Mouse (Mus musculus): ENCODE results near the gene Fut11. TPM values are rescaled to one million over a fixed set of nuclear protein-coding genes. Genes with fewer than 3 reads are reported as not detected.

Fut11 gene
- total RNA-seq, 1 experiment from 2014 or later, result 22.5 TPM

GRCm38 (mm10) chr14:20718443-20718842, 23.7 kb downstream of the Fut11 start:
- DNase-seq, result no peak

GRCm38 (mm10) chr14:20719767-20720166, 25.0 kb downstream of the Fut11 start:
- DNase-seq, result no peak

- no peak for DNase-seq
These were observed 26.6 kb downstream of the Fut11 start for GRCm38 (mm10) chr14:20721371-20721770.

GRCm38 (mm10) chr14:20723006-20723405, 28.2 kb downstream of the Fut11 start:
- DNase-seq, result no peak

GRCm38 (mm10) chr14:20724043-20724442, 29.3 kb downstream of the Fut11 start:
- DNase-seq, result peak; percentile 68

- DNase-seq, result no peak
These were observed 31.0 kb downstream of the Fut11 start for GRCm38 (mm10) chr14:20725660-20726339.

- DNase-seq, result no peak
These were observed 35.1 kb downstream of the Fut11 start for GRCm38 (mm10) chr14:20729871-20730270.

GRCm38 (mm10) chr14:20730853-20731602, 36.3 kb downstream of the Fut11 start:
- DNase-seq, result no peak

GRCm38 (mm10) chr14:20733041-20733951, 38.5 kb downstream of the Fut11 start:
- no peak for DNase-seq

- DNase-seq, result peak; percentile 87
These were observed 39.4 kb downstream of the Fut11 start, which contains the start of gene Ndst2 for GRCm38 (mm10) chr14:20733952-20734774. Gene Ndst2, minus strand, starts transcription at chr14:20734562.

- DNase-seq, result no peak
These were observed 40.3 kb downstream of the Fut11 start for GRCm38 (mm10) chr14:20735052-20735451.

GRCm38 (mm10) chr14:20735892-20736390, 41.2 kb downstream of the Fut11 start:
- DNase-seq, result no peak

- peak; percentile 43 for DNase-seq
These were observed 42.5 kb downstream of the Fut11 start for GRCm38 (mm10) chr14:20737306-20737705.

- DNase-seq, result no peak
These were observed 43.7 kb downstream of the Fut11 start for GRCm38 (mm10) chr14:20738511-20738910.

- no peak for DNase-seq
These were observed 46.5 kb downstream of the Fut11 start for GRCm38 (mm10) chr14:20741301-20741700.

- DNase-seq, result no peak
These were observed 48.8 kb downstream of the Fut11 start for GRCm38 (mm10) chr14:20743614-20744013.

GRCm38 (mm10) chr14:20746935-20747334, 52.2 kb downstream of the Fut11 start:
- no peak for DNase-seq

GRCm38 (mm10) chr14:20748388-20748787, 53.6 kb downstream of the Fut11 start:
- no peak for DNase-seq

- no peak for DNase-seq
These were observed 54.8 kb downstream of the Fut11 start for GRCm38 (mm10) chr14:20749494-20750051.

GRCm38 (mm10) chr14:20750503-20750902, 55.7 kb downstream of the Fut11 start:
- DNase-seq, result no peak

Data from adrenal gland, postnatal 25 days (tissue).